Mouse (Mus musculus): ENCODE measurements at regions not wholly inside any gene's neighbourhood (a gene's known extent, or its start where the extent isn't known, plus 50 kb on each side); places are given as distances from the start of the nearest gene placed in this dataset.
A peak's percentile ranks its signal among the peaks of the same experiment; 100 is the strongest.

GRCm38 (mm10) chr8:11909146-11909545, 68.9 kb downstream of the Tex29 start:
- no peak for DNase-seq

- no peak for DNase-seq
Observed at GRCm38 (mm10) chr8:11911639-11912450, 71.6 kb downstream of the Tex29 start.

- no peak for DNase-seq
Observed at GRCm38 (mm10) chr8:11912451-11913128, 72.3 kb downstream of the Tex29 start.

- no peak for DNase-seq
Observed at GRCm38 (mm10) chr8:11913129-11913900, 73.0 kb downstream of the Tex29 start.

- DNase-seq = no peak
Observed at GRCm38 (mm10) chr8:11914131-11914530, 73.9 kb downstream of the Tex29 start.

GRCm38 (mm10) chr8:11914681-11915474, 74.6 kb downstream of the Tex29 start:
- DNase-seq = peak; percentile 50

- DNase-seq = no peak
Observed at GRCm38 (mm10) chr8:11915721-11916120, 75.4 kb downstream of the Tex29 start.

- no peak for DNase-seq
Observed at GRCm38 (mm10) chr8:11919876-11920275, 79.6 kb downstream of the Tex29 start.

GRCm38 (mm10) chr8:11923115-11923514, 82.8 kb downstream of the Tex29 start:
- no peak for DNase-seq

- peak; percentile 68 for DNase-seq
Observed at GRCm38 (mm10) chr8:11924165-11924564, 83.9 kb downstream of the Tex29 start.

GRCm38 (mm10) chr8:11942892-11943332, 102.6 kb downstream of the Tex29 start:
- DNase-seq = peak; percentile 45

GRCm38 (mm10) chr8:11947766-11948165, 107.5 kb downstream of the Tex29 start:
- no peak for DNase-seq

GRCm38 (mm10) chr8:11956268-11956667, 116.0 kb downstream of the Tex29 start:
- DNase-seq = no peak

GRCm38 (mm10) chr8:11957046-11957783, 116.9 kb downstream of the Tex29 start:
- DNase-seq = no peak

- DNase-seq = no peak
Observed at GRCm38 (mm10) chr8:11958176-11958575, 117.9 kb downstream of the Tex29 start.

GRCm38 (mm10) chr8:11959466-11959865, 119.2 kb downstream of the Tex29 start:
- DNase-seq = no peak

- DNase-seq = no peak
Observed at GRCm38 (mm10) chr8:11963575-11963974, 123.3 kb downstream of the Tex29 start.

GRCm38 (mm10) chr8:11967670-11968069, 127.4 kb downstream of the Tex29 start:
- DNase-seq = no peak

- DNase-seq = peak; percentile 26
Observed at GRCm38 (mm10) chr8:11970515-11970914, 130.2 kb downstream of the Tex29 start.

- DNase-seq = no peak
Observed at GRCm38 (mm10) chr8:11973436-11973835, 133.2 kb downstream of the Tex29 start.

- no peak for DNase-seq
Observed at GRCm38 (mm10) chr8:11977121-11977520, 136.8 kb downstream of the Tex29 start.

GRCm38 (mm10) chr8:11979056-11979455, 138.8 kb downstream of the Tex29 start:
- DNase-seq = no peak

Data from right cerebral cortex, postnatal 14 days (tissue).